Mouse (Mus musculus) neutrophil, adult 83 days (primary cell): ENCODE measurements around the gene Olfr1184. TPM values are rescaled to one million over a fixed set of nuclear protein-coding genes. Genes with fewer than 3 reads are reported as not detected.

Source experiments
- total RNA-seq, 2 experiments: library from RNA; stranded (reverse); gene quantifications; one replicate each; pipeline ENCODE4 v1.2.4; 2023

Gene Olfr1184
- total RNA-seq: not detected

GRCm38 (mm10) chr2:88483298-88483697 lies at the start of gene Olfr1184:
TSS of gene Olfr1184 (plus strand) at chr2:88483598.

GRCm38 (mm10) chr2:88449031-88449430 lies 34.4 kb upstream of the Olfr1184 start, which contains the start of gene Gm13757:
TSS of gene Gm13757 (minus strand) at chr2:88449131.

GRCm38 (mm10) chr2:88454567-88454966 lies 28.8 kb upstream of the Olfr1184 start, which contains the start of gene Olfr1183:
TSS of gene Olfr1183 (plus strand) at chr2:88454867.

GRCm38 (mm10) chr2:88493020-88493419 lies 9.6 kb downstream of the Olfr1184 start, which contains the start of gene Olfr1185-ps1:
TSS of gene Olfr1185-ps1 (plus strand) at chr2:88493320.

GRCm38 (mm10) chr2:88518251-88518650 lies 34.9 kb downstream of the Olfr1184 start, which contains the start of gene Olfr1186:
TSS of gene Olfr1186 (plus strand) at chr2:88518551.

Other genes with a start within 250 kb of the Olfr1184 start
- gene Olfr1173, start 203.7 kb upstream of the Olfr1184 start, total RNA-seq: not detected
- gene Olfr1174-ps, start 168.5 kb upstream of the Olfr1184 start, total RNA-seq: not detected
- gene Olfr1175-ps, start 156.4 kb upstream of the Olfr1184 start, total RNA-seq: not detected
- gene Olfr1176, start 146.9 kb upstream of the Olfr1184 start, total RNA-seq: not detected
- gene Olfr1177-ps, start 137.1 kb upstream of the Olfr1184 start, total RNA-seq: not detected
- not detected for gene Olfr1178, start 96.5 kb upstream of the Olfr1184 start, total RNA-seq
- gene Olfr1179, start 77.1 kb upstream of the Olfr1184 start, total RNA-seq: not detected
- not detected for gene Olfr1180, start 64.4 kb upstream of the Olfr1184 start, total RNA-seq
- gene Olfr1181, start 57.4 kb upstream of the Olfr1184 start, total RNA-seq: not detected
- gene Gm13757, start 34.5 kb upstream of the Olfr1184 start, total RNA-seq: not detected
- not detected for gene Olfr1183, start 28.7 kb upstream of the Olfr1184 start, total RNA-seq
- gene Olfr1185-ps1, start 9.7 kb downstream of the Olfr1184 start, total RNA-seq: not detected
- not detected for gene Olfr1186, start 35.0 kb downstream of the Olfr1184 start, total RNA-seq
- not detected for gene Olfr1188, start 73.3 kb downstream of the Olfr1184 start, total RNA-seq
- not detected for gene Olfr1189, start 102.9 kb downstream of the Olfr1184 start, total RNA-seq
- gene Olfr1191-ps1, start 156.9 kb downstream of the Olfr1184 start, total RNA-seq: under 1 TPM; 0.04 to 0.18 TPM
- gene Olfr1192-ps1, start 164.9 kb downstream of the Olfr1184 start, total RNA-seq: not detected
- gene Olfr1193, start 192.0 kb downstream of the Olfr1184 start, total RNA-seq: not detected
- not detected for gene Olfr1195, start 205.6 kb downstream of the Olfr1184 start, total RNA-seq
- gene Olfr1196, start 221.0 kb downstream of the Olfr1184 start, total RNA-seq: not detected
- not detected for gene Olfr1197, start 248.8 kb downstream of the Olfr1184 start, total RNA-seq